Mouse (Mus musculus): ENCODE measurements around the gene Ugt1a6a. TPM values are rescaled to one million over a fixed set of nuclear protein-coding genes. Genes with fewer than 3 reads are reported as not detected.
A peak's percentile ranks its signal among the peaks of the same experiment; 100 is the strongest.
"Not testable (repeated sequence)": the region's sequence is repeated elsewhere in the genome, so short reads cannot be mapped to it uniquely, and the experiment has no call there.

Gene Ugt1a6a
- polyA plus RNA-seq, 1 experiment: 34.0 TPM

DNA sequence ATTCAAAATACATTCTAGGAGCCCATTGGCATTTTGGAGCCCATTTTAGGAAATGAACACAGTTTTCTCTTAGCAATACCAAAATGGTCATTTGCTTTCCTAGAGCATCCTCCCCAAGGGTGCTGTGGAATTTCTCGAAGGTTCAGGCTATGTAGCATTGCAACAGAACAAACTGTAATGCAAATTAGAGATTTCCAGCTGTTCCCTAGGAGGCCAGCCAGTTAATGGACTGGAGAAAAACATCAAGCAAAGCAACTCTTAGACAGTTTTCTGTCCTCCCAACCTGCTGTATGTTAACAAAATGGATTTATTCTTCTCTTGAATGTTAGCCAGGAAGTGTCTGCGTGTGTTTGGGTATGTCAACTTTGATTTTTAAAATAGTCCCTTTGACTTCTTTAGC is 2.0 kb downstream of the Ugt1a6a start:
- TF ChIP-seq POLR2A (IDR thresholded peaks at IDR 0.05; ENCODE audit: borderline replicate concordance, low read depth, low read length): no peak
- H3K4me3 ChIP-seq (ENCODE audit: insufficient read depth, low read length): no peak overlapping the region
- no peak overlapping the region for H3K27ac ChIP-seq (ENCODE audit: insufficient read depth, low read depth, low read length)
- H3K4me1 ChIP-seq (ENCODE audit: control insufficient read depth, insufficient read depth, low read length): peaks cover 40% of the 10 kb centered on the region

DNA sequence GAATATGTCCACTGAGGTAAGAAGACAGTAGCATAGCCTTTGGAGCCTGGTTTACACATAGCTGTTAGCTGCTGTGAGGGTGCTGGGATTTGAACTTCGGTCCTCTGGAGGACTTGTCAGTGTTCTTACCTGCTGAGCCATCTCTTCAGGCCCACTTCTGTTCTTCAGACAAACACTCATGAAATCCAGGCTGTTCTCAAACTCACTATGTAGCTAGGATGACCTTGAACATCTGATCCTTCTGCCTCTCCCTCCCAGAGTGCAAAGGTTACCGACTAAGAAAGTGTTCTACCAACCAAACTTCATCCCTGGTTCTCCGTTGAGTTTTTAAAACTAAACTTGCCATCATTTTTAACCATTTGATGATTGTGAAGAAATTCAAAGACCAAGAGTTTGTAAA is 2.7 kb downstream of the Ugt1a6a start:
- Histone ChIP-seq H3K4me1 (ENCODE audit: control insufficient read depth, insufficient read depth, low read length) (peaks cover 40% of the 10 kb centered on the region), H3K4me3 (ENCODE audit: insufficient read depth, low read length) (no peak overlapping the region), H3K27ac (ENCODE audit: insufficient read depth, low read depth, low read length) (no peak overlapping the region)
- TF ChIP-seq POLR2A (IDR thresholded peaks at IDR 0.05; ENCODE audit: borderline replicate concordance, low read depth, low read length): no peak
- TF ChIP-seq CTCF (IDR thresholded peaks at IDR 0.05; ENCODE audit: low read depth, low read length): no peak

DNA sequence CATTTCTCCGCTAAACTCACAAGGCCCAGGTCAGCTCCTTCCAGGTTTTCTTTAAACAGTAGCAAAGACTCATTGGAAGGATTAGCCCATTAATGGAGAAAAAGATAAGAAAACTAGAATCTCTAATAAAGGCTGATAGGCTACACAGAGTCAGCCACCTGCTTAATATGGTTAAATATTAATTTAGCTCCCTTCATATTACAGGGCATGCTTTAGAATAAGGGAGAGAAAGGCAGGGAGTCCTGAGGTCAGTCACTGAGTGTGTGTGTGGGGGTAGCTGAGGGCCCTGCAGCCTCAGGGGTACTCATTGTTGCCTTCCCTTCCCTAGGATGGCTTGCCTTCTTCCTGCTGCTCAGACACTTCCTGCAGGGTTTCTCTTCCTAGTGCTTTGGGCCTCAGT is 3.5 kb downstream of the Ugt1a6a start:
- H3K27ac ChIP-seq (ENCODE audit: insufficient read depth, low read depth, low read length): no peak overlapping the region
- no peak overlapping the region for H3K4me3 ChIP-seq (ENCODE audit: insufficient read depth, low read length)
- peaks cover 35% of the 10 kb centered on the region for H3K4me1 ChIP-seq (ENCODE audit: control insufficient read depth, insufficient read depth, low read length)
- no peak for TF ChIP-seq CTCF (IDR thresholded peaks at IDR 0.05; ENCODE audit: low read depth, low read length)

DNA sequence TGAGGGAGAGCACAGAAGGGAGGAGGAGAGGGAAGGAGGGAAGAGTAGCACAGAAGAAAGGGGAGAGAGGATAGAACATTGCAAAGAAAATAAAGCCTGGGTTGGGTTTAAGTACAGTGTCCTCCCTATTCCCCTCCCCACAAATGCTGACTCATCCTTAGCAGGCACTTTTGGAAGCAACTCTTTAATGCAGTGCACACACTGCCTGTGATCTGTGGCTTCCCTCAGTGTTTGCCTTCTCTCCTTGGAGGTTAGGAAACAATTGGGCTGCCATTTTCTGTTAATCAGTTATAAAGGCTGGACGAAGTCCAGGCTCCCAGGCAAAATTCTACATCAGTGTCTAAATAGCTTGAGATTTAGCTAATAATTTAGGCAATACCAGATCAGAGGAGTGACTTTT is 5.9 kb downstream of the Ugt1a6a start:
- H3K27ac ChIP-seq (ENCODE audit: insufficient read depth, low read depth, low read length); H3K4me3 ChIP-seq (ENCODE audit: insufficient read depth, low read length): not testable (repeated sequence)

DNA sequence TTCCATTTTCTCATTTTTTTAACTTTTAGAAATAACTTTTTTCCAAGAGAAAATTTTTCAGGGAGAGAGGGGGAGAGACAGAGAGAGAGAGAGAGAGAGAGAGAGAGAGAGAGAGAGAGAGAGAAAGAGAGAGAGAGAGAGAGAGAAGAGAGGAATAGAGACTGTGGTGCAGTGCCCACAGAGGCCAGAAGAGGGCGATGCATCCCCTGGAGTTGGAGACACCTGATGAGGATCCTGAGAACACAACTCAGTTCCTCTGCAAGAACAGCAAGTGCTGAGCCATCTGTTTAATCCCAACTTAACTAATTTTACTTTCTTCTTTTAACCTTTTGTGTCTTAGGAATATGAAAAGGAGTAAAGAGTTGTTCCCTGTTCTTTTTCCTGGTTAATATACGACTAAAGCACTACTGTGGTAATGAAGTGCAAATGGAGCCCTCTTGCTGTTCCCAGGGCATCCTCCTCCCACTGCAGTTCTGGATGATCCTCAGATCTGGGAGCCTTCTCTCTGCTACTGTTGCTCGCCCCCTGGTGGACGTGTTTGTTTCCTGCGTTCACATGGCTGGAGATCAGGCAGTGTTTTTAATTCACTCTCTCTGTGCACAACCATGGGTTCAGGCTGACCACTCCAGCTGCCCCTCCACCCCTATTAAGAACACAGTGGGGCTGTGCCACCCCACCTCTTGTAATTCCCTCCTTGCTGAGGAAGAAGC is 9.5 kb downstream of the Ugt1a6a start:
- peak; percentile 36 for TF ChIP-seq CTCF (IDR thresholded peaks at IDR 0.05; ENCODE audit: low read depth, low read length)
- not testable (repeated sequence) for H3K4me3 ChIP-seq (ENCODE audit: insufficient read depth, low read length); H3K27ac ChIP-seq (ENCODE audit: insufficient read depth, low read depth, low read length)
- peaks cover 19% of the 10 kb centered on the region for H3K4me1 ChIP-seq (ENCODE audit: control insufficient read depth, insufficient read depth, low read length)

More for the DNA sequence above, 5.9 kb downstream of the Ugt1a6a start:
- H3K4me1 ChIP-seq (ENCODE audit: control insufficient read depth, insufficient read depth, low read length): peaks cover 23% of the 10 kb centered on the region

DNA sequence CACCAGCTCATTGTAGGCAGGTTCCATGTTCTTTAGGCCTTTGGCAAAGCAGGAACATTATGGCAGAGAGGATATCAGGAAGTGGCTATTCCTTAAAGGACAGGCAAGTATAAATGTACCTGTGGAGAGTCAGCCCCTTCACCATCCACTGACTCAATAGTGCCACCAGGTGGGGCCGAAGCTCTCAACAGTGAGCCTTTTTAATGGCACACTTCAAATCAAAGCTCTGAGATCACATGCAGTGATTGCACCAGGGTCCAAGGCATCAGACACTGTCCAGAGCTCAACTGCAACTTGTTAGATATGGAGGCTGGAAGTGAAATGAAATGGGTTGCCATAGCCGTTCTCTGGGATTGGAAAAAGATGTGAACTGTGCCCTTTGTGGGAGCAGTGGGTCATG is 10.7 kb downstream of the Ugt1a6a start:
- H3K27ac ChIP-seq (ENCODE audit: insufficient read depth, low read depth, low read length); H3K4me3 ChIP-seq (ENCODE audit: insufficient read depth, low read length): not testable (repeated sequence)
- H3K4me1 ChIP-seq (ENCODE audit: control insufficient read depth, insufficient read depth, low read length): peaks cover 30% of the 10 kb centered on the region

DNA sequence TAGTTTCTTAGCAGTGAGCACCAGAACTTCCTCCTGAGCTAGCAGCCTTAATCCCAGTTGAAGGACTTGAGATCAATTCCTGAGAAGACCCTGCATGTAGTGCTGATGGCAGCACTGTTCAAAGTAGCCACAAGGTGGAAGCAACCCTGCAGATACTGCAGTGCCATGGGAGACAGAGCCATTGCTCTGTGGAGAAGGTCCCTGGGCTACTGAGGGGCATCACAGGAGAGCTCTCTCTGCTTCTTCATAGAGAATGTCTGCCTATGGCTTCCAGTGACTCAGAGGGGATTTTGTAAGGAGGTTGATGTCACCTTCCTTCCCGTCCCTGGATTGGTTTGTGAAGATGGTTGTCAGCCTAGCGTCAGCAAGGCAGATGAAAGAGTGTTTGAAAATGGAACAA is 15.5 kb downstream of the Ugt1a6a start:
- H3K4me3 ChIP-seq (ENCODE audit: insufficient read depth, low read length); H3K27ac ChIP-seq (ENCODE audit: insufficient read depth, low read depth, low read length): not testable (repeated sequence)
- H3K4me1 ChIP-seq (ENCODE audit: control insufficient read depth, insufficient read depth, low read length): peaks cover 36% of the 10 kb centered on the region

DNA sequence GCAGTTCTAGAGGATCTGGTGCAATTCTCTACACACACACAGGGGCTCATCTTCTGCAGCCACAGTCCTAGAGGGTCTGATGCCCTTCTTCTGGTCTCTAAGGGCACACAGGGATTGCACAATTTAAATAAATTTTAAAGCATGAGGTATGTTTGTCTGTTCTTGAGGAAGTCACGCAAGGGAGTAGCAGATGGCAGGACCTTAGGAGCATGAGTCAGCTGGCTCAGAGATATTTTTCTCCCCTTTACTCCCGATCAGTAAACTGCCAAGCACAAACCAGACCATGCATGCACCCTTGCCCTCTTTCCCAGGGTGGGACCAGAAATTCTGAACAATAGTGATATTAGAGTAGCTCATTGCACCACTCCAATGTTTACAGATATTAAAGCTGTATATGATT is 23.8 kb downstream of the Ugt1a6a start:
- no peak for TF ChIP-seq CTCF (IDR thresholded peaks at IDR 0.05; ENCODE audit: low read depth, low read length)
- TF ChIP-seq POLR2A (IDR thresholded peaks at IDR 0.05; ENCODE audit: borderline replicate concordance, low read depth, low read length): no peak
- Histone ChIP-seq H3K27ac (ENCODE audit: insufficient read depth, low read depth, low read length) (peak overlapping the region; percentile 65), H3K4me3 (ENCODE audit: insufficient read depth, low read length) (no peak overlapping the region), H3K4me1 (ENCODE audit: control insufficient read depth, insufficient read depth, low read length) (peaks cover 14% of the 10 kb centered on the region)

DNA sequence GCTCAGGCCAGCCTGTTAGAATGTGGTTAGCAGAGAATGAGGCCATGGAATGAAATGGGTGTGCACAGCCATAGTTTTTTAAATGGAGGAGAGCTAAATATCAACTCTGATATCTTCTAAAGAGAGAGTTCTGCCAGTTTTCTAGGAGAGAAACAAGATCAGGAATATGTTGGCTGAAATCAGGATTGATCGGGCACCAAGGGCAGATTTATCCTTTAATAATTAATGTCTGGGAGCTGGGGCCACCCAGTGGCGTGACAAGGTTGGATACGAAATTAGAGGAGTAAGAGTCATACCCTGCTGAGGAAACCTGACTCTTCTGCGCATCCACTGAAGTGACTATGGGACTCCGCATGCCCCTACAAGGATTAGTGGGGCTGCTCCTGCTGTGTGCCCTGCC is 31.1 kb downstream of the Ugt1a6a start, which contains the start of gene Ugt1a5:
Ugt1a5 (plus strand) TSS at position 302 of the 400 bp plus-strand sequence.
- H3K4me3 ChIP-seq (ENCODE audit: insufficient read depth, low read length): no peak within 1 kb of the TSS
- H3K4me1 ChIP-seq (ENCODE audit: control insufficient read depth, insufficient read depth, low read length): peaks cover 4% of the 10 kb centered on the region
- TF ChIP-seq CTCF (IDR thresholded peaks at IDR 0.05; ENCODE audit: low read depth, low read length): no peak
- TF ChIP-seq POLR2A (IDR thresholded peaks at IDR 0.05; ENCODE audit: borderline replicate concordance, low read depth, low read length): no peak
- no peak within 1 kb of the TSS for H3K27ac ChIP-seq (ENCODE audit: insufficient read depth, low read depth, low read length)

DNA sequence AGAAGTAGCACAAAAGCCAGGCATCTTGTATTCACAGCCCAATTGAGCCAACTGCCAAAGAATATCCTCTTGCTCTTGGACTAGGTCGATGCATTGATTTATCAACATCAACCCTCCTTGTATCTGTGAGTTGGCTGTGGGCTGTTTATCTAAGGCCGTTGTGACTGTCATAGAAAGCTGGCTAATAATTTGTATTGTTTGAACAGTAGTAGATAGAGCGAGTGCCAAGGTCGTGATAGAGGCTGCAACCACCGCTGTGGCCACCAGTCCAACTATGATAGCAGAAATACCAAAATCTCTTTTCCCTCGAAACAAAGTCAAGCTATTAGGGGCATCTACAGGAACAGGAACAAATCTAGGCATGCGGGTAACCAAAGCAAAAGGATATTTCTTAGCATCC is 37.6 kb downstream of the Ugt1a6a start:
- H3K4me3 ChIP-seq (ENCODE audit: insufficient read depth, low read length); H3K4me1 ChIP-seq (ENCODE audit: control insufficient read depth, insufficient read depth, low read length); H3K27ac ChIP-seq (ENCODE audit: insufficient read depth, low read depth, low read length): not testable (repeated sequence)

DNA sequence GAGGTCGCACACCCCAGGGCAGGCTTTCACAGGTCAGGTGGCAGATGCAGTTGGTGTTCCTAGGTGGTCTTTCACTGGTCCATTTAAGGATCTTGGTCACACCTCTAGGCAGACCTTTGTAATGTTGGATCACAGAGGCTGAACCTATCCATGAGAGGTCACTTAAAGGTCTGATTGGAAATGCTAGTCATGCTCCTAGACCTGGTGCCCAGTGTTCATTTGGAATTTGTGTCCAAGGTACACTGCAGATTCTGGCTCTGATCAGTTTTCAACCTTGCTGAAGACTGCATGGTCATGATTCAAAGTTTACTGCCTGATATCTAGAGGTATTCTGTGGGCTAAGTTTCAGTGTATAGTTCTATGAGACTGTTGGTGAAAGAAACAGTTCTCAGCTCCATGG is 45.0 kb downstream of the Ugt1a6a start:
- Histone ChIP-seq H3K27ac (ENCODE audit: insufficient read depth, low read depth, low read length) (no peak overlapping the region), H3K4me1 (ENCODE audit: control insufficient read depth, insufficient read depth, low read length) (peaks cover 14% of the 10 kb centered on the region), H3K4me3 (ENCODE audit: insufficient read depth, low read length) (no peak overlapping the region)
- no peak for TF ChIP-seq CTCF (IDR thresholded peaks at IDR 0.05; ENCODE audit: low read depth, low read length)
- TF ChIP-seq POLR2A (IDR thresholded peaks at IDR 0.05; ENCODE audit: borderline replicate concordance, low read depth, low read length): no peak

Measured in bone marrow macrophage, adult 2 months (primary cell).